Mouse (Mus musculus) limb, embryonic 12.5 days (tissue): ENCODE data around the gene Adcy2. TPM values are rescaled to one million over a fixed set of nuclear protein-coding genes. Genes with fewer than 3 reads are reported as not detected.

Experiments
- ATAC-seq: fragments of 200-750 bp; cut with Nextera tagmentation; 2 replicates; pipeline ENCODE4 v1.8.0; 2017; ENCODE audit warnings: low read depth, moderate TSS enrichment; ENCODE audit not compliant: insufficient number of reproducible peaks, insufficient read depth, low FRiP score, low TSS enrichment
- H3K27ac ChIP-seq: fragments of 300-500 bp; sonication (generic); 2 replicates; pipeline ENCODE4 v1.5.1; 2016; ENCODE audit warnings: mild to moderate bottlenecking, moderate library complexity
- H3K27me3 ChIP-seq: fragments of 300-500 bp; sonication (generic); 2 replicates; pipeline ENCODE4 v1.6.1; 2016; ENCODE audit warnings: mild to moderate bottlenecking, moderate library complexity
- H3K36me3 ChIP-seq: fragments of 300-500 bp; sonication (generic); 2 replicates; pipeline ENCODE4 v1.6.1; 2016; ENCODE audit warnings: mild to moderate bottlenecking, moderate library complexity
- H3K4me1 ChIP-seq: fragments of 300-500 bp; sonication (generic); replicated peaks from 2 replicates; pipeline ENCODE4 v1.6.1; 2016
- H3K4me2 ChIP-seq: fragments of 300-500 bp; sonication (generic); 2 replicates; pipeline ENCODE4 v1.6.1; 2016; ENCODE audit warnings: mild to moderate bottlenecking, moderate library complexity
- H3K4me3 ChIP-seq: fragments of 300-500 bp; sonication (generic); replicated peaks from 2 replicates; pipeline ENCODE4 v1.5.1; 2016; ENCODE audit warnings: mild to moderate bottlenecking
- H3K9ac ChIP-seq: fragments of 300-500 bp; sonication (generic); replicated peaks from 2 replicates; pipeline ENCODE4 v1.6.1; 2016; ENCODE audit warnings: mild to moderate bottlenecking, moderate library complexity
- H3K9me3 ChIP-seq: fragments of 300-500 bp; sonication (generic); 2 replicates; pipeline ENCODE4 v1.6.1; 2016; ENCODE audit warnings: mild to moderate bottlenecking, moderate library complexity
- WGBS: fragments of 180-500 bp; shearing (Covaris S2); methylation state at CpG from one replicate; pipeline ENCODE4 v1.1.7; 2016; 5-methylcytosine and 5-hydroxymethylcytosine counted together
- polyA plus RNA-seq: library from polyadenylated mRNA; unstranded; fragments of >200 nt; fragmentation: Nextera tagmentation; extraction: Ambion mirVana; gene quantifications from 2 replicates; pipeline ENCODE4 v1.2.1, GENCODE M21; 2016

Adcy2 gene
- polyA plus RNA-seq, 1 experiment from 2014 or later: 5.3 TPM

- no peak for ATAC-seq
- WGBS: 91% methylated on average over 13 of the region's 13 CpGs
- Histone ChIP-seq H3K4me1 (no peaks in the 10 kb centered on the region), H3K27ac (no peak overlapping the region), H3K36me3 (no peaks in the 10 kb centered on the region), H3K27me3 (no peaks in the 10 kb centered on the region), H3K9me3 (no peaks in the 10 kb centered on the region), H3K4me2 (no peak overlapping the region), H3K9ac (no peak overlapping the region), H3K4me3 (no peak overlapping the region)
These were observed 178.3 kb downstream of the Adcy2 start for GRCm38 (mm10) chr13:68820858-68821579.

- Histone ChIP-seq H3K27ac (no peak overlapping the region), H3K9ac (no peak overlapping the region), H3K4me2 (no peak overlapping the region), H3K4me3 (no peak overlapping the region), H3K27me3 (no peaks in the 10 kb centered on the region), H3K36me3 (no peaks in the 10 kb centered on the region), H3K9me3 (no peaks in the 10 kb centered on the region), H3K4me1 (no peaks in the 10 kb centered on the region)
- 73% methylated on average over 4 of the region's 4 CpGs for WGBS
- no peak for ATAC-seq
These were observed 183.4 kb downstream of the Adcy2 start for GRCm38 (mm10) chr13:68815704-68816477.

- H3K36me3 ChIP-seq: no peaks in the 10 kb centered on the region
- no peak overlapping the region for H3K4me3 ChIP-seq
- no peak overlapping the region for H3K4me2 ChIP-seq
- no peaks in the 10 kb centered on the region for H3K9me3 ChIP-seq
- no peak overlapping the region for H3K9ac ChIP-seq
- 97% methylated on average over 3 of the region's 3 CpGs for WGBS
- H3K4me1 ChIP-seq: no peaks in the 10 kb centered on the region
- no peak for ATAC-seq
- no peak overlapping the region for H3K27ac ChIP-seq
- no peaks in the 10 kb centered on the region for H3K27me3 ChIP-seq
These were observed 188.2 kb downstream of the Adcy2 start for GRCm38 (mm10) chr13:68811185-68811584.

GRCm38 (mm10) chr13:68799777-68800176 lies 199.6 kb downstream of the Adcy2 start:
- Histone ChIP-seq H3K27me3 (no peaks in the 10 kb centered on the region), H3K27ac (no peak overlapping the region), H3K4me1 (no peaks in the 10 kb centered on the region), H3K4me3 (no peak overlapping the region), H3K9me3 (no peaks in the 10 kb centered on the region), H3K9ac (no peak overlapping the region), H3K36me3 (no peaks in the 10 kb centered on the region), H3K4me2 (no peak overlapping the region)
- 64% methylated on average over 6 of the region's 6 CpGs for WGBS
- ATAC-seq: no peak

- no peak overlapping the region for H3K4me3 ChIP-seq
- no peak overlapping the region for H3K9ac ChIP-seq
- no peak overlapping the region for H3K27ac ChIP-seq
- no peaks in the 10 kb centered on the region for H3K36me3 ChIP-seq
- H3K4me2 ChIP-seq: no peak overlapping the region
- H3K9me3 ChIP-seq: no peaks in the 10 kb centered on the region; the same call in 1 of the 2 replicates
- no peak for ATAC-seq
- H3K27me3 ChIP-seq: no peaks in the 10 kb centered on the region
- no peaks in the 10 kb centered on the region for H3K4me1 ChIP-seq
These were observed 206.1 kb downstream of the Adcy2 start for GRCm38 (mm10) chr13:68793286-68793685.

- no peak for ATAC-seq
- Histone ChIP-seq H3K4me1 (no peaks in the 10 kb centered on the region), H3K9me3 (no peaks in the 10 kb centered on the region; the same call in 1 of the 2 replicates), H3K9ac (no peak overlapping the region), H3K4me2 (no peak overlapping the region), H3K27me3 (no peaks in the 10 kb centered on the region), H3K36me3 (no peaks in the 10 kb centered on the region), H3K4me3 (no peak overlapping the region), H3K27ac (no peak overlapping the region)
- WGBS: 82% methylated on average over 8 of the region's 8 CpGs
These were observed 211.9 kb downstream of the Adcy2 start for GRCm38 (mm10) chr13:68787286-68788061.

GRCm38 (mm10) chr13:68783096-68783495 lies 216.2 kb downstream of the Adcy2 start:
- no peak for ATAC-seq
- 65% methylated on average over 1 of the region's 1 CpGs for WGBS

GRCm38 (mm10) chr13:68778011-68778672 lies 221.2 kb downstream of the Adcy2 start:
- Histone ChIP-seq H3K9me3 (no peaks in the 10 kb centered on the region), H3K9ac (no peak overlapping the region), H3K27me3 (no peaks in the 10 kb centered on the region), H3K27ac (no peak overlapping the region), H3K4me2 (no peak overlapping the region), H3K36me3 (no peaks in the 10 kb centered on the region), H3K4me1 (no peaks in the 10 kb centered on the region), H3K4me3 (no peak overlapping the region)
- no peak for ATAC-seq
- 88% methylated on average over 6 of the region's 6 CpGs for WGBS

More at GRCm38 (mm10) chr13:68783096-68783495, 216.2 kb downstream of the Adcy2 start:
- H3K4me2 ChIP-seq: no peak overlapping the region
- H3K27me3 ChIP-seq: no peaks in the 10 kb centered on the region
- no peaks in the 10 kb centered on the region for H3K4me1 ChIP-seq
- no peak overlapping the region for H3K9ac ChIP-seq
- H3K27ac ChIP-seq: no peak overlapping the region
- H3K36me3 ChIP-seq: no peaks in the 10 kb centered on the region
- H3K4me3 ChIP-seq: no peak overlapping the region
- H3K9me3 ChIP-seq: no peaks in the 10 kb centered on the region

GRCm38 (mm10) chr13:68773599-68774211 lies 225.6 kb downstream of the Adcy2 start:
- H3K9ac ChIP-seq: no peak overlapping the region
- H3K9me3 ChIP-seq: no peaks in the 10 kb centered on the region
- no peak overlapping the region for H3K4me2 ChIP-seq
- H3K4me3 ChIP-seq: no peak overlapping the region
- no peak overlapping the region for H3K27ac ChIP-seq
- H3K27me3 ChIP-seq: no peaks in the 10 kb centered on the region
- ATAC-seq: no peak
- no peaks in the 10 kb centered on the region for H3K4me1 ChIP-seq
- no peaks in the 10 kb centered on the region for H3K36me3 ChIP-seq
- 75% methylated on average over 2 of the region's 2 CpGs for WGBS

GRCm38 (mm10) chr13:68768588-68768987 lies 230.8 kb downstream of the Adcy2 start:
- ATAC-seq: no peak
- no peaks in the 10 kb centered on the region for H3K27me3 ChIP-seq
- no peaks in the 10 kb centered on the region for H3K36me3 ChIP-seq
- no peaks in the 10 kb centered on the region for H3K4me1 ChIP-seq
- no peak overlapping the region for H3K4me3 ChIP-seq
- no peak overlapping the region for H3K4me2 ChIP-seq
- no peak overlapping the region for H3K27ac ChIP-seq
- WGBS: 91% methylated on average over 3 of the region's 3 CpGs
- H3K9ac ChIP-seq: no peak overlapping the region
- no peaks in the 10 kb centered on the region for H3K9me3 ChIP-seq
